Mouse (Mus musculus) embryonic facial prominence, embryonic 11.5 days (tissue): ENCODE results near the gene AC153137.1. TPM values are rescaled to one million over a fixed set of nuclear protein-coding genes. Genes with fewer than 3 reads are reported as not detected.
"Not testable (repeated sequence)": the region's sequence is repeated elsewhere in the genome, so short reads cannot be mapped to it uniquely, and the experiment has no call there.

ENCODE experiments used
- ATAC-seq: fragments of 200-750 bp; cut with Nextera tagmentation; replicated peaks from 2 replicates; pipeline ENCODE4 v1.8.0; 2017; ENCODE audit warnings: low read depth; ENCODE audit not compliant: insufficient number of reproducible peaks, low FRiP score, low TSS enrichment
- DNase-seq: peaks from one replicate; pipeline ENCODE4 v3.0.0-alpha.2; 2015; ENCODE audit warnings: low spot score
- H3K27ac ChIP-seq: fragments of 300-500 bp; sonication (generic); replicated peaks from 2 replicates; pipeline ENCODE4 v1.5.1; 2014; ENCODE audit warnings: mild to moderate bottlenecking, low read depth, low read length, control low read depth
- H3K27me3 ChIP-seq: fragments of 300-500 bp; sonication (generic); 2 replicates; pipeline ENCODE4 v1.6.1; 2014; ENCODE audit warnings: mild to moderate bottlenecking, low read length, moderate library complexity, mixed read lengths; ENCODE audit not compliant: control insufficient read depth, insufficient read depth
- H3K36me3 ChIP-seq: fragments of 300-500 bp; sonication (generic); replicated peaks from 2 replicates; pipeline ENCODE4 v1.6.1; 2014; ENCODE audit warnings: low read depth, mild to moderate bottlenecking, low read length, moderate library complexity, mixed read lengths; ENCODE audit not compliant: control insufficient read depth, insufficient read depth
- H3K4me1 ChIP-seq: fragments of 300-500 bp; sonication (generic); 2 replicates; pipeline ENCODE4 v1.6.1; 2014; ENCODE audit warnings: low read length, mixed read lengths; ENCODE audit not compliant: control insufficient read depth, insufficient read depth
- H3K4me2 ChIP-seq: fragments of 300-500 bp; sonication (generic); 2 replicates; pipeline ENCODE4 v1.6.1; 2014; ENCODE audit warnings: low read depth, mild to moderate bottlenecking, control low read depth, low read length, moderate library complexity
- H3K4me3 ChIP-seq: fragments of 300-500 bp; sonication (generic); 2 replicates; pipeline ENCODE4 v1.5.1; 2014; ENCODE audit warnings: low read depth, low read length, control low read depth
- H3K9ac ChIP-seq: fragments of 300-500 bp; sonication (generic); replicated peaks from 2 replicates; pipeline ENCODE4 v1.6.1; 2014; ENCODE audit warnings: mild to moderate bottlenecking, control low read depth, low read length
- H3K9me3 ChIP-seq: fragments of 300-500 bp; sonication (generic); replicated peaks from 2 replicates; pipeline ENCODE4 v1.6.1; 2016; ENCODE audit warnings: mild to moderate bottlenecking, low read length, inconsistent platforms, mixed read lengths; ENCODE audit not compliant: control insufficient read depth
- WGBS: fragments of 180-500 bp; shearing (Covaris S2); extraction: QIAGEN DNeasy Blood & Tissue Kit; methylation state at CpG from one replicate; pipeline ENCODE4 v1.1.7; 2014; 5-methylcytosine and 5-hydroxymethylcytosine counted together
- polyA plus RNA-seq: library from polyadenylated mRNA; unstranded; fragments of >200 nt; fragmentation: Nextera tagmentation; extraction: Ambion mirVana; gene quantifications from 2 replicates; pipeline ENCODE4 v1.2.1, GENCODE M21; 2014

Gene AC153137.1
- polyA plus RNA-seq = not detected in 2 replicates

DNA sequence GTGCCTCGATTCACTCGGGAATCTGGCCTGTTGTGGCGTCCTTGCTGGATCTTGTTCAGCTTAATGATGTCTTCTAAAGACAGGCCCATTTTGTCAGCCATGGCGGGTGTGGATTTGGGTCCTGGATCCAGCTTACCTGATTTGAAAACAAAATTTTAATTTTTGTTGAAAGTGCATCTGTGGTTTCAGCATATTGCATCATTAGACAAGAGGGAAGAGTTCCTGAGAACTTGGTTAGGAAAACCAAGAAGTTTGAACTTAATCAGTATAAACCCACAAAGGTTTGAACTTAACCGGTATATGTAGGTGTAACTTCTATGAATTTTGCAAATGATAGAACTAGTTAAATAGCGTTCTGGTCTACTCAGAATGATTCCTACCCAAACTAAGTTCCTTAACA lies at the start of gene AC153137.1:
TSS of gene AC153137.1 (minus strand) at position 101 of the 400 bp plus-strand sequence.
- H3K4me3 ChIP-seq, H3K27ac ChIP-seq, ATAC-seq, H3K4me1 ChIP-seq, H3K9ac ChIP-seq, H3K4me2 ChIP-seq, H3K36me3 ChIP-seq, DNase-seq, H3K9me3 ChIP-seq, H3K27me3 ChIP-seq: not testable (repeated sequence)
- 97% methylated on average over 5 of the region's 6 CpGs for WGBS

DNA sequence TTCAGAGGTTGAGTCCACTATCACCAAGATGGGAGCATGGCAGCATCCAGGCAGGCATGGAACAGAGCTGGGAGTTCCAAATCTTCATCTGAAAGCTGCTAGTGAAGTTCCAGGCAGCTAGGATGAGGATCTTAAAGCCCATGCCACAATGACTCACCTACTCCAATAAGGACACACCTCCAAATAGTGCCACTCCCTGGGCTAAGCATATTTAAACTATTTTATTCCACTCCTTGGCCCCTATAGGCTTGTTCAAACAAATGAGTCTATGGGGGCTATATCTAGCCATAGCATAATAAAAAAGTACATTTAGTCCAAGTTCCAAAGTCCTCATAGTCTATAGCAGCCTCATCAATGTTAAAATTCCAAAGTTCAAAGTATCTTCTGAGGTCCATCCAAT lies 45.4 kb upstream of the AC153137.1 start:
- no peaks in the 10 kb centered on the region for H3K27me3 ChIP-seq
- H3K4me3 ChIP-seq = no peak overlapping the region
- DNase-seq (no peak), ATAC-seq (no peak)
- H3K4me2 ChIP-seq = no peak overlapping the region
- no peaks in the 10 kb centered on the region for H3K36me3 ChIP-seq
- no peak overlapping the region for H3K27ac ChIP-seq
- H3K9ac ChIP-seq = no peak overlapping the region
- H3K4me1 ChIP-seq = no peaks in the 10 kb centered on the region
- no peaks in the 10 kb centered on the region for H3K9me3 ChIP-seq

DNA sequence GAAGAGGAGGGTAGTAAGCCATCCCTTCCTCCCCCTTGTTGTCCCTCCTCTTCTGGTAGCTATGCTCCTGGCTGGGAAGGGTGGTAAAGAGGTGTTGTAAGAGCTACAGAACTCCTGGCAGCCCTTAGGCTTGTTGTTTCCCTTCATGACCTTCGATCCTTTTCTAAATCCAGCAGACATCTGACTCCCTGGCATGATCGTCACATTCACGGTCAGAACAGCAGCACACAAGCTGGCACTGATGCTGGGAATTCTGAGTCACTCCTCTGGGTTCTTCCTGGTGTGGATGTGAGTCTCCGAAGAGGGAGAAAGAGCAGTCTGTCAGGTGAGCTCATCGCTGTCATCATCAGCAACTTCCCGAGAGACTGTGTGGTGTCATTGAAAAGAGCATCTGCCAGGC lies 41.5 kb upstream of the AC153137.1 start:
- Histone ChIP-seq H3K27me3 (no peaks in the 10 kb centered on the region), H3K4me1 (no peaks in the 10 kb centered on the region), H3K9me3 (no peaks in the 10 kb centered on the region), H3K9ac (no peak overlapping the region), H3K27ac (no peak overlapping the region), H3K4me2 (no peak overlapping the region), H3K36me3 (no peaks in the 10 kb centered on the region), H3K4me3 (no peak overlapping the region)
- 85% methylated on average over 6 of the region's 6 CpGs for WGBS
- DNase-seq = no peak
- ATAC-seq = no peak

DNA sequence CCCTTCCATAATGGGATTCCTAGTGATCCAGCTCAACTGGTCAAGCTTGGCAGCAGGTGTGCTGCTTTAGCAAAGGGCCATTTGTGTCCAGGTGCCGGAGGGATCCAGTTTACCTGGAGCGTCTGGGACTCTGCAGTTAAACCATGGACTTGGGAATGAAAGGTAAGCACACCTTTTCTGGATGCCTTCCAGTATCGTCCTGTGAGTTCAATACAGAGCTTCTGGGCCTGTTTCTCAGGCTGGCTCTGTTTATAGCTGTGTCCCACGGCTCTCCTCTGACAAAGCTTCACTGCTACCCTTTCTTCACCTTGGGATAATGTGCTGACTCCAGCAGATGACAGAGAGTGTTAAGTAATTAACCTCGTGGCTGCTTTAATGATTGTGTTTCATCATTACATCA lies 39.6 kb upstream of the AC153137.1 start:
- Histone ChIP-seq H3K4me1 (no peaks in the 10 kb centered on the region), H3K36me3 (no peaks in the 10 kb centered on the region), H3K4me2 (no peak overlapping the region), H3K4me3 (no peak overlapping the region), H3K9ac (no peak overlapping the region), H3K27ac (no peak overlapping the region), H3K9me3 (no peaks in the 10 kb centered on the region), H3K27me3 (no peaks in the 10 kb centered on the region)
- ATAC-seq = no peak
- 77% methylated on average over 5 of the region's 5 CpGs for WGBS
- no peak for DNase-seq

DNA sequence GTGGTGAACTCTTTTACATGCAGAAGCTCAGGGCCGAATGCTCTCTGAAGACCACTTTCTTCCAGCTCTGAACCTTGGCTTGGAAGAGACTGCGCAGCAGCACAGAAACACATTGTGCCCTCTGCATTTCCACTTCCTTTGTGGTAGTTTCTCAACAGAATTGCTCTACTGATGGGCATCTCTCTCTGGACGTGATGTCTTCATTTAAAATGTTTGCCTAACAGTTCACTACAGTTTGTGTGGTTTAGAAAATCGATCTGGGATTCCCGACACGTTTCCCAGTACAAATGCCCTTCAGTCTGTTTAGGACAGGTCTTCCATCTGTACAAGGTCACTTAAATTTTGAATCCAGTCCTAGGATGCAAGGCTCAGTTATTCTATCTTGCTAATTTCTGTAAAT lies 38.3 kb upstream of the AC153137.1 start:
- Histone ChIP-seq H3K9me3 (no peaks in the 10 kb centered on the region), H3K27ac (no peak overlapping the region), H3K9ac (no peak overlapping the region), H3K36me3 (no peaks in the 10 kb centered on the region), H3K27me3 (no peaks in the 10 kb centered on the region), H3K4me3 (no peak overlapping the region), H3K4me2 (no peak overlapping the region), H3K4me1 (no peaks in the 10 kb centered on the region)
- WGBS = 85% methylated on average over 6 of the region's 6 CpGs
- DNase-seq (no peak), ATAC-seq (no peak)

DNA sequence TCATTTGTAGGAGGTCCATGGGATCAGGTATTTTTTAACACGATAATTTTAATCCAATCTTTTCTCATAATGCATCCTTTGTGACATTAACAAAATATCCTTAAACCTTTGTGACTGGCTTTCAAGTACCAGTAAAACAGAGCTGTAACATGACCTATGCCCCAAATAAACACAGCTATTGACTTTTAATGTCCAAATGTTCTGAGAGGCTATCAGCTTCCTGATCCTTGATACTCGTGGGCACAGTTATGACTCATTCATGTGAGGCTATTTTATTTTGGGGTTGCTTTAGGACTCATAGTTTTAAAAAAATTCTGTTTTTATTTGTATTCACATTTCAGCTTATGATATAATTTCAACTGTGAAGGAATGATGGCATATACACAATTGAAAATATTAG lies 37.5 kb upstream of the AC153137.1 start:
- DNase-seq (no peak), ATAC-seq (no peak)
- Histone ChIP-seq H3K27me3 (no peaks in the 10 kb centered on the region), H3K4me3 (no peak overlapping the region), H3K9ac (no peak overlapping the region), H3K4me1 (no peaks in the 10 kb centered on the region), H3K36me3 (no peaks in the 10 kb centered on the region), H3K4me2 (no peak overlapping the region), H3K9me3 (no peaks in the 10 kb centered on the region), H3K27ac (no peak overlapping the region)
- 56% methylated on average over 2 of the region's 2 CpGs for WGBS

DNA sequence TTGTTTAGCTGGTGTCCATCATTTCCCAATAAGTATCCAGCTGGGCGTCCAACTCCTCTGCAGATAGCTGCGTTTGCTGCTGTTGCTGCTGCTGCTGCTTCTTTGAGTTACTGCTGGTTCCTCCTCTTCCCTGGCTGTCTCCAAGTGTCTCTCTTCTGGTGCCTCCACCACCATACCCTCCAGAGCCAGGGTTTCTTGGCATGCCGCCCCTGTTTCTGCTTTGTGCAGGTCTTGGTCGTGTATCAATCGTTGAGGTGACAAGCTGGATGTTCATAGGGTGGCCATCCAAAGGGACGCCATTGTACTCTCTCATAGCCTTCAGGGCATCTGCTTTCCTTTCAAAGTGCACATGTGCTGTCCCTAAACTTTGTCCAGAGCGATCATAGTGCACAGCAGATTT lies 529 bp downstream of the AC153137.1 start:
- not testable (repeated sequence) for H3K4me1 ChIP-seq, H3K27me3 ChIP-seq, H3K4me3 ChIP-seq, ATAC-seq, DNase-seq, H3K27ac ChIP-seq, H3K4me2 ChIP-seq, H3K36me3 ChIP-seq, H3K9me3 ChIP-seq, H3K9ac ChIP-seq
- 87% methylated on average over 7 of the region's 7 CpGs for WGBS

DNA sequence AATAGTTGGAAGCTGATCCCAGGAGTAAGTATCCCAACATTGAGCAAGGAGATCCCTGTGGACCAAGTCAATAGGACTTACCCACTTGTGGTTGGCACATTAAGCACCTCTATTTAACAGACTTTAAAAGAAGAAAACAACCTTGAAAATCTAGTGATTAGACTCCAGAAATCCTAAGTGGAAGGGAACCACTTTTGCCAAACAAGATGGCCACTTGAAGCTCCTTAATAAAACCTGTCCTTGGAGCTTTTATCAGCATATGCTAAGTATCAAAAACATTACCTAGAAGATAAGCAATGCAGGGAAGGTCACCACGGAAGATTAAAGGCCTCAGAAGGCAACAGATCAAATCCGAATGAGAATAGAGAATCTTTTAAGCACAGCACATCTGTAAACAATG lies 26.0 kb downstream of the AC153137.1 start:
- 67% methylated on average over 2 of the region's 2 CpGs for WGBS
- Histone ChIP-seq H3K9me3 (no peaks in the 10 kb centered on the region), H3K4me2 (no peak overlapping the region), H3K27me3 (no peaks in the 10 kb centered on the region), H3K36me3 (no peaks in the 10 kb centered on the region), H3K9ac (no peak overlapping the region), H3K4me3 (no peak overlapping the region), H3K4me1 (no peaks in the 10 kb centered on the region), H3K27ac (no peak overlapping the region)
- DNase-seq (no peak), ATAC-seq (no peak)
